Mouse (Mus musculus): ENCODE results near the gene Nfx1. TPM values are rescaled to one million over a fixed set of nuclear protein-coding genes. Genes with fewer than 3 reads are reported as not detected.

The Nfx1 gene
- polyA plus RNA-seq, 1 experiment from 2014 or later, result 32.8 TPM

GRCm38 (mm10) chr4:40976651-40977050 is 5.9 kb downstream of the Nfx1 start:
- Histone ChIP-seq H3K27me3 (no peaks in the 10 kb centered on the region), H3K9me3 (replicated peaks) (no peaks in the 10 kb centered on the region), H3K4me2 (no peak overlapping the region), H3K36me3 (peaks cover 79% of the 10 kb centered on the region), H3K4me1 (replicated peaks) (peaks cover 47% of the 10 kb centered on the region), H3K9ac (no peak overlapping the region; the same call in 1 of the 2 replicates), H3K27ac (no peak overlapping the region), H3K4me3 (replicated peaks) (no peak overlapping the region)
- WGBS (ENCODE audit: insufficient replicate concordance), result 87% methylated on average over 10 of the region's 10 CpGs
- DNase-seq, result no peak
- ATAC-seq (ENCODE audit: low read depth), result no peak

- Histone ChIP-seq H3K9ac (no peak overlapping the region), H3K4me3 (replicated peaks) (no peak overlapping the region), H3K36me3 (peaks cover 89% of the 10 kb centered on the region), H3K9me3 (replicated peaks) (no peaks in the 10 kb centered on the region), H3K4me1 (replicated peaks) (peaks cover 27% of the 10 kb centered on the region), H3K27me3 (no peaks in the 10 kb centered on the region), H3K4me2 (no peak overlapping the region), H3K27ac (no peak overlapping the region)
- WGBS (ENCODE audit: insufficient replicate concordance), result 93% methylated on average over 1 of the region's 1 CpGs
- no peak for DNase-seq
- no peak for ATAC-seq (ENCODE audit: low read depth)
Measured at GRCm38 (mm10) chr4:40979430-40979829, 8.7 kb downstream of the Nfx1 start.

GRCm38 (mm10) chr4:40982486-40982885 is 11.8 kb downstream of the Nfx1 start:
- Histone ChIP-seq H3K4me1 (replicated peaks) (peaks cover 7% of the 10 kb centered on the region; the same call in 1 of the 2 replicates), H3K4me3 (replicated peaks) (no peak overlapping the region), H3K27me3 (no peaks in the 10 kb centered on the region), H3K27ac (no peak overlapping the region), H3K9ac (no peak overlapping the region), H3K36me3 (peaks cover 93% of the 10 kb centered on the region), H3K9me3 (replicated peaks) (no peaks in the 10 kb centered on the region), H3K4me2 (no peak overlapping the region)
- WGBS (ENCODE audit: insufficient replicate concordance), result 60% methylated on average over 3 of the region's 3 CpGs
- DNase-seq (no peak), ATAC-seq (ENCODE audit: low read depth) (no peak)

GRCm38 (mm10) chr4:40983686-40984085 is 13.0 kb downstream of the Nfx1 start:
- H3K4me3 ChIP-seq (replicated peaks), result no peak overlapping the region
- peaks cover 7% of the 10 kb centered on the region; the same call in 1 of the 2 replicates for H3K4me1 ChIP-seq (replicated peaks)
- H3K4me2 ChIP-seq, result no peak overlapping the region
- H3K27ac ChIP-seq, result no peak overlapping the region
- ATAC-seq (ENCODE audit: low read depth) (no peak), DNase-seq (no peak)
- peaks cover 91% of the 10 kb centered on the region for H3K36me3 ChIP-seq
- 78% methylated on average over 1 of the region's 1 CpGs for WGBS (ENCODE audit: insufficient replicate concordance)
- no peaks in the 10 kb centered on the region for H3K9me3 ChIP-seq (replicated peaks)
- H3K27me3 ChIP-seq, result no peaks in the 10 kb centered on the region
- no peak overlapping the region for H3K9ac ChIP-seq

GRCm38 (mm10) chr4:40989633-40990032 is 18.9 kb downstream of the Nfx1 start:
- no peak overlapping the region for H3K4me2 ChIP-seq
- no peak overlapping the region for H3K9ac ChIP-seq
- H3K4me3 ChIP-seq (replicated peaks), result no peak overlapping the region
- no peaks in the 10 kb centered on the region for H3K27me3 ChIP-seq
- no peak for DNase-seq
- H3K36me3 ChIP-seq, result peaks cover 96% of the 10 kb centered on the region
- WGBS (ENCODE audit: insufficient replicate concordance), result 84% methylated on average over 6 of the region's 6 CpGs
- H3K27ac ChIP-seq, result no peak overlapping the region
- ATAC-seq (ENCODE audit: low read depth), result no peak
- no peaks in the 10 kb centered on the region for H3K9me3 ChIP-seq (replicated peaks)
- no peaks in the 10 kb centered on the region for H3K4me1 ChIP-seq (replicated peaks)

GRCm38 (mm10) chr4:40996302-40996701 is 25.6 kb downstream of the Nfx1 start:
- 68% methylated on average over 6 of the region's 6 CpGs for WGBS (ENCODE audit: insufficient replicate concordance)
- peaks cover 96% of the 10 kb centered on the region for H3K36me3 ChIP-seq
- peaks cover 34% of the 10 kb centered on the region for H3K4me1 ChIP-seq (replicated peaks)
- no peak overlapping the region for H3K4me2 ChIP-seq
- no peaks in the 10 kb centered on the region for H3K27me3 ChIP-seq
- H3K4me3 ChIP-seq (replicated peaks), result no peak overlapping the region
- ATAC-seq (ENCODE audit: low read depth), result peak; percentile 43
- H3K27ac ChIP-seq, result peak overlapping the region; percentile 8; the same call in 1 of the 2 replicates
- no peak overlapping the region for H3K9ac ChIP-seq
- no peaks in the 10 kb centered on the region for H3K9me3 ChIP-seq (replicated peaks)
- peak; percentile 11 for DNase-seq

- H3K27ac ChIP-seq, result 0 out of 2 replicates have a peak overlapping the region, but pooled peaks have one; percentile 8
- H3K4me3 ChIP-seq (replicated peaks), result no peak overlapping the region
- H3K4me1 ChIP-seq (replicated peaks), result peaks cover 34% of the 10 kb centered on the region
- 50% methylated on average over 4 of the region's 4 CpGs for WGBS (ENCODE audit: insufficient replicate concordance)
- DNase-seq (peak; percentile 8), ATAC-seq (ENCODE audit: low read depth) (peak; percentile 78)
- H3K9me3 ChIP-seq (replicated peaks), result no peaks in the 10 kb centered on the region
- no peak overlapping the region for H3K4me2 ChIP-seq
- H3K27me3 ChIP-seq, result no peaks in the 10 kb centered on the region
- no peak overlapping the region for H3K9ac ChIP-seq
- H3K36me3 ChIP-seq, result peaks cover 95% of the 10 kb centered on the region
Measured at GRCm38 (mm10) chr4:40997916-40998315, 27.2 kb downstream of the Nfx1 start.

- peaks cover 31% of the 10 kb centered on the region for H3K4me1 ChIP-seq (replicated peaks)
- DNase-seq (no peak), ATAC-seq (ENCODE audit: low read depth) (no peak)
- H3K9me3 ChIP-seq (replicated peaks), result no peaks in the 10 kb centered on the region
- no peak overlapping the region for H3K4me3 ChIP-seq (replicated peaks)
- 68% methylated on average over 1 of the region's 1 CpGs for WGBS (ENCODE audit: insufficient replicate concordance)
- no peak overlapping the region for H3K27ac ChIP-seq
- no peak overlapping the region for H3K9ac ChIP-seq
- H3K4me2 ChIP-seq, result no peak overlapping the region
- H3K27me3 ChIP-seq, result no peaks in the 10 kb centered on the region
- H3K36me3 ChIP-seq, result peaks cover 94% of the 10 kb centered on the region
Measured at GRCm38 (mm10) chr4:41000271-41000670, 29.6 kb downstream of the Nfx1 start.

- Histone ChIP-seq H3K9ac (no peak overlapping the region), H3K27me3 (no peaks in the 10 kb centered on the region), H3K4me3 (replicated peaks) (no peak overlapping the region), H3K36me3 (peaks cover 90% of the 10 kb centered on the region), H3K4me1 (replicated peaks) (peaks cover 25% of the 10 kb centered on the region), H3K9me3 (replicated peaks) (no peaks in the 10 kb centered on the region), H3K4me2 (no peak overlapping the region), H3K27ac (no peak overlapping the region)
- 85% methylated on average over 9 of the region's 9 CpGs for WGBS (ENCODE audit: insufficient replicate concordance)
- ATAC-seq (ENCODE audit: low read depth) (no peak), DNase-seq (no peak)
Measured at GRCm38 (mm10) chr4:41000842-41001639, 30.3 kb downstream of the Nfx1 start.

GRCm38 (mm10) chr4:41013351-41013750 is 42.6 kb downstream of the Nfx1 start:
- 23% methylated on average over 3 of the region's 3 CpGs for WGBS (ENCODE audit: insufficient replicate concordance)
- ATAC-seq (ENCODE audit: low read depth), result peak; percentile 89

GRCm38 (mm10) chr4:41015798-41016197 is 45.1 kb downstream of the Nfx1 start:
- DNase-seq (no peak), ATAC-seq (ENCODE audit: low read depth) (no peak)
- Histone ChIP-seq H3K27me3 (no peaks in the 10 kb centered on the region), H3K4me1 (replicated peaks) (peaks cover 24% of the 10 kb centered on the region), H3K27ac (no peak overlapping the region), H3K4me3 (replicated peaks) (no peak overlapping the region), H3K4me2 (no peak overlapping the region), H3K9ac (no peak overlapping the region), H3K9me3 (replicated peaks) (no peaks in the 10 kb centered on the region), H3K36me3 (peaks cover 82% of the 10 kb centered on the region)
- 84% methylated on average over 5 of the region's 5 CpGs for WGBS (ENCODE audit: insufficient replicate concordance)

More at GRCm38 (mm10) chr4:41013351-41013750, 42.6 kb downstream of the Nfx1 start:
- Histone ChIP-seq H3K4me3 (replicated peaks) (no peak overlapping the region), H3K4me2 (peak overlapping the region; percentile 2; the same call in 1 of the 2 replicates), H3K27me3 (no peaks in the 10 kb centered on the region), H3K9ac (peak overlapping the region; percentile 36; the same call in 1 of the 2 replicates), H3K9me3 (replicated peaks) (no peaks in the 10 kb centered on the region), H3K36me3 (peaks cover 89% of the 10 kb centered on the region), H3K4me1 (replicated peaks) (peaks cover 24% of the 10 kb centered on the region), H3K27ac (peak overlapping the region; percentile 37)
- peak; percentile 37 for DNase-seq

- H3K4me1 ChIP-seq (replicated peaks), result peaks cover 14% of the 10 kb centered on the region
- DNase-seq (no peak), ATAC-seq (ENCODE audit: low read depth) (no peak)
- H3K9ac ChIP-seq, result no peak overlapping the region
- H3K27me3 ChIP-seq, result no peaks in the 10 kb centered on the region
- WGBS (ENCODE audit: insufficient replicate concordance), result 79% methylated on average over 5 of the region's 5 CpGs
- H3K27ac ChIP-seq, result no peak overlapping the region
- no peak overlapping the region for H3K4me2 ChIP-seq
- no peaks in the 10 kb centered on the region for H3K9me3 ChIP-seq (replicated peaks)
- H3K36me3 ChIP-seq, result peaks cover 82% of the 10 kb centered on the region
- no peak overlapping the region for H3K4me3 ChIP-seq (replicated peaks)
Measured at GRCm38 (mm10) chr4:41021094-41021493, 50.4 kb downstream of the Nfx1 start.

Data from liver, embryonic 13.5 days (tissue).